Mouse (Mus musculus) cortical plate, adult 2 months (tissue): ENCODE data around the gene Scn2b.

Experiments used
- CTCF ChIP-seq: fragments of 200-500 bp; IDR thresholded peaks from 2 replicates; pipeline ENCODE4 v1.5.1; 2011; ENCODE audit warnings: mild to moderate bottlenecking, control low read depth, low read length; ENCODE audit not compliant: insufficient read depth; ENCODE audit errors: extremely low read depth
- POLR2A ChIP-seq: fragments of 200-500 bp; IDR thresholded peaks from 2 replicates; pipeline ENCODE4 v1.6.1; 2011; ENCODE audit warnings: mild to moderate bottlenecking, low read length, control low read depth; ENCODE audit not compliant: insufficient read depth; ENCODE audit errors: extremely low read depth

DNA sequence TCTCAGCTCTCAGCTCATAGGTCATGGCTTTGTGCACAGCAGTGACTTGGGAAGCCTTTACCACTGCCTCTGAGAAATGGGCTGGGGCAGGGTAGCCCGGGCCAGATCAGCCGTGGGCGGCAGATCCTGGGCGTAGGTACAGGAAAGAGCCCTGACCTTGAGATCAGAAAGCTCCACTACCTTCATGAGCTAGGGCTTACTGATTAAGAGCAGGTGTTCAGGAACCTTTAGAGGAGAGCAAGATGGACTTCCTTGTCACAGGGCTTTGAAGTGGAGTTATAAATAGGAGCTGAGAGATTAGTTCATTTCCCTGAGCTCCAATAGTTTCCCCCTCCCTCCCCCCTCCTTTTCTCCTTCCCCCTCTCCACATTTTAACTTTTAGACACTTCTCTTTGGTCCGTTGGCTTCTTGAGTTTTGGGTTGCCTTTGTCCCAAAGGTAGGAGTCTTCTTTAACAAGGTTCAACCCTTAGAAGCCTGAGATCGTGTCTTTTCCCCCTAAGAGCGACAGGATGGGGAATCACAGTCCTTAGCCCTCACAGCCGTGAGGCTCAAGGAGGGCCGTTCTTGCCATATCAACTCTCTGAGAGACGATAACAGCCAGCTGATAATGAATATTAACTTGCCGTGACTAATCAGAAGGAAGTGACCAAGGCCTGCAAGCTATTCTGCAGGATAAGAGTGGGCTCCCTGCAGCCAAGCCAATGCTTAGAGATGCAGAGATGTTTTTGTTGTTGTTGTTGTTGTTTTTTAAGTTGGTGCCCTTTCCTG lies 14.2 kb upstream of the Scn2b start:
- TF ChIP-seq POLR2A (no peak), CTCF (no peak)
